Mouse (Mus musculus) heart, adult 2 months (tissue): ENCODE results near the gene Fam107a.

Source experiments
- CTCF ChIP-seq: fragments of 200-600 bp; IDR thresholded peaks from 2 replicates; pipeline ENCODE4 v1.8.1; 2022; ENCODE audit warnings: antibody characterized with exemption, mild to moderate bottlenecking, moderate library complexity
- EP300 ChIP-seq: fragments of 200-500 bp; IDR thresholded peaks from 2 replicates; pipeline ENCODE4 v1.6.1; 2011; ENCODE audit warnings: low read depth, low read length, control low read depth; ENCODE audit not compliant: insufficient read depth
- POLR2A ChIP-seq: fragments of 200-500 bp; IDR thresholded peaks from 2 replicates; pipeline ENCODE4 v1.6.1; 2011; ENCODE audit warnings: mild to moderate bottlenecking, low read depth, low read length, control low read depth; ENCODE audit not compliant: insufficient read depth

DNA sequence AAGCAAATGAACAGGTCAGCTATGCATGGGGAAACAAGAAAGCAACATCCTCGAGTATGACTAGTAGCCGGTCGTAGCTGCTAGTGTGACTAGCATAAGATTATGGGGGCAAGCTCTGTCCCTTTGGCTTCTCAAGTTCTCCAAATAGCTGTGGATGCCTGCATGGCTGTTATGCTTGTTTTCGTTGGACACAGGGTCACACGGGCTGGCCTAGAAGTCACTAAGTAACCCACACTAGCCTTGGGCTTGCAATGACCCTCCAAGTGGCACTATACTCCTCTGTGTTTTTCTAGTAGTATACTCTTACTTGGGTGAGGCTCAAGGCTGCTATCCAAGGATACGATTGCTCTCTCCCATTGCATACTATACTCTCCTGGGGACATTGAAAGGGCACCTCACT, 2.7 kb downstream of the Fam107a start:
- TF ChIP-seq CTCF (no peak), POLR2A (no peak), EP300 (no peak)
